Mouse (Mus musculus) small intestine, adult 2 months (tissue): ENCODE data around the gene Stn1. TPM values are rescaled to one million over a fixed set of nuclear protein-coding genes. Genes with fewer than 3 reads are reported as not detected.
A peak's percentile ranks its signal among the peaks of the same experiment; 100 is the strongest.

ENCODE experiments used
- H3K27ac ChIP-seq: fragments of 200-500 bp; 2 replicates; pipeline ENCODE4 v1.5.1; 2012; ENCODE audit warnings: low read depth, low read length, control low read depth, inconsistent platforms; ENCODE audit not compliant: insufficient read depth
- H3K27me3 ChIP-seq: fragments of 200-500 bp; 2 replicates; pipeline ENCODE4 v1.6.1; 2012; ENCODE audit warnings: mild to moderate bottlenecking, moderate library complexity, low read length, inconsistent platforms; ENCODE audit not compliant: control insufficient read depth, insufficient read depth
- H3K36me3 ChIP-seq: fragments of 200-500 bp; 2 replicates; pipeline ENCODE4 v1.6.1; 2012; ENCODE audit warnings: mild to moderate bottlenecking, low read length, control low read depth, inconsistent platforms; ENCODE audit not compliant: control insufficient read depth, insufficient read depth
- H3K4me1 ChIP-seq: fragments of 200-500 bp; 2 replicates; pipeline ENCODE4 v1.6.1; 2012; ENCODE audit warnings: low read length, inconsistent platforms, mixed read lengths; ENCODE audit not compliant: control insufficient read depth, insufficient read depth, insufficient read length
- H3K4me3 ChIP-seq: fragments of 200-500 bp; 2 replicates; pipeline ENCODE4 v1.5.1; 2012; ENCODE audit warnings: low read depth, mild to moderate bottlenecking, control low read depth, inconsistent platforms, low read length, moderate library complexity
- CTCF ChIP-seq: fragments of 200-500 bp; IDR thresholded peaks from 2 replicates; pipeline ENCODE4 v1.5.1; 2012; ENCODE audit warnings: low read depth, mild to moderate bottlenecking, control low read depth, inconsistent platforms, low read length, moderate library complexity, mixed read lengths; ENCODE audit not compliant: insufficient replicate concordance, insufficient read length; ENCODE audit errors: extremely low read depth
- POLR2A ChIP-seq: fragments of 200-500 bp; IDR thresholded peaks from 2 replicates; pipeline ENCODE4 v1.6.1; 2012; ENCODE audit warnings: low read depth, mild to moderate bottlenecking, control low read depth, inconsistent platforms, low read length, moderate library complexity
- WGBS: fragments of 180-500 bp; shearing (Covaris S2); methylation state at CpG from one replicate; pipeline ENCODE4 v1.1.7; 2018; 5-methylcytosine and 5-hydroxymethylcytosine counted together
- polyA plus RNA-seq: library from polyadenylated mRNA; depleted of rRNA; stranded (reverse); fragments of >200 nt; gene quantifications from 2 replicates; pipeline ENCODE4 v1.2.3, GENCODE M21; 2012

The Stn1 gene
- polyA plus RNA-seq, 1 experiment = 15.0 TPM

- TF ChIP-seq CTCF = no peak
- TF ChIP-seq POLR2A = no peak
Observed at GRCm38 (mm10) chr19:47531309-47531708, 6.0 kb downstream of the Stn1 start.

GRCm38 (mm10) chr19:47526239-47526986 is 10.9 kb downstream of the Stn1 start:
- TF ChIP-seq CTCF = no peak
- no peak for TF ChIP-seq POLR2A
- Histone ChIP-seq H3K4me1 (no peaks in the 10 kb centered on the region; the same call in 1 of the 2 replicates), H3K4me3 (no peak overlapping the region), H3K27me3 (no peaks in the 10 kb centered on the region), H3K36me3 (peaks cover 3% of the 10 kb centered on the region; the same call in 1 of the 2 replicates), H3K27ac (peak overlapping the region; percentile 32; the same call in 1 of the 2 replicates)
- WGBS = 76% methylated on average over 21 of the region's 21 CpGs

More at GRCm38 (mm10) chr19:47531309-47531708, 6.0 kb downstream of the Stn1 start:
- Histone ChIP-seq H3K4me1 (peaks cover 7% of the 10 kb centered on the region; the same call in 1 of the 2 replicates), H3K36me3 (no peaks in the 10 kb centered on the region), H3K4me3 (no peak overlapping the region), H3K27ac (peak overlapping the region; percentile 60; the same call in 1 of the 2 replicates), H3K27me3 (no peaks in the 10 kb centered on the region)
- WGBS = 72% methylated on average over 5 of the region's 5 CpGs

- H3K27ac ChIP-seq = no peak overlapping the region
- no peaks in the 10 kb centered on the region for H3K4me1 ChIP-seq
- WGBS = 92% methylated on average over 8 of the region's 8 CpGs
- TF ChIP-seq POLR2A (no peak), CTCF (no peak)
- no peaks in the 10 kb centered on the region for H3K27me3 ChIP-seq
- peaks cover 3% of the 10 kb centered on the region; the same call in 1 of the 2 replicates for H3K36me3 ChIP-seq
- no peak overlapping the region for H3K4me3 ChIP-seq
Observed at GRCm38 (mm10) chr19:47524905-47525304, 12.4 kb downstream of the Stn1 start.

- Histone ChIP-seq H3K36me3 (peaks cover 3% of the 10 kb centered on the region; the same call in 1 of the 2 replicates), H3K4me1 (no peaks in the 10 kb centered on the region), H3K27ac (no peak overlapping the region), H3K27me3 (no peaks in the 10 kb centered on the region), H3K4me3 (no peak overlapping the region)
- TF ChIP-seq POLR2A (no peak), CTCF (no peak)
- 90% methylated on average over 5 of the region's 5 CpGs for WGBS
Observed at GRCm38 (mm10) chr19:47521403-47521802, 15.9 kb downstream of the Stn1 start.

GRCm38 (mm10) chr19:47519163-47519893 is 18.0 kb downstream of the Stn1 start:
- 83% methylated on average over 8 of the region's 8 CpGs for WGBS
- H3K36me3 ChIP-seq = peaks cover 6% of the 10 kb centered on the region; the same call in 1 of the 2 replicates
- H3K4me3 ChIP-seq = no peak overlapping the region
- no peaks in the 10 kb centered on the region for H3K4me1 ChIP-seq
- peak overlapping the region; percentile 11; the same call in 1 of the 2 replicates for H3K27ac ChIP-seq
- TF ChIP-seq CTCF (no peak), POLR2A (no peak)
- no peaks in the 10 kb centered on the region for H3K27me3 ChIP-seq

- H3K4me1 ChIP-seq = no peaks in the 10 kb centered on the region
- no peaks in the 10 kb centered on the region for H3K27me3 ChIP-seq
- H3K27ac ChIP-seq = no peak overlapping the region
- WGBS = 90% methylated on average over 24 of the region's 24 CpGs
- no peak overlapping the region for H3K4me3 ChIP-seq
- peaks cover 6% of the 10 kb centered on the region; the same call in 1 of the 2 replicates for H3K36me3 ChIP-seq
- TF ChIP-seq CTCF (no peak), POLR2A (no peak)
Observed at GRCm38 (mm10) chr19:47518475-47519162, 18.7 kb downstream of the Stn1 start.

GRCm38 (mm10) chr19:47517570-47517969 is 19.7 kb downstream of the Stn1 start:
- 69% methylated on average over 8 of the region's 8 CpGs for WGBS
- Histone ChIP-seq H3K4me3 (no peak overlapping the region), H3K36me3 (peaks cover 6% of the 10 kb centered on the region; the same call in 1 of the 2 replicates), H3K27ac (no peak overlapping the region), H3K4me1 (peaks cover 3% of the 10 kb centered on the region; the same call in 1 of the 2 replicates), H3K27me3 (no peaks in the 10 kb centered on the region)
- TF ChIP-seq POLR2A (no peak), CTCF (no peak)
